Mouse (Mus musculus) bone marrow, adult 2 months (tissue): ENCODE measurements around the gene Chaf1b. TPM values are rescaled to one million over a fixed set of nuclear protein-coding genes. Genes with fewer than 3 reads are reported as not detected.
A peak's percentile ranks its signal among the peaks of the same experiment; 100 is the strongest.

Experiments used
- H3K27ac ChIP-seq: fragments of 200-500 bp; 2 replicates; pipeline ENCODE4 v1.5.1; 2012; ENCODE audit warnings: low read depth, mild to moderate bottlenecking, control low read depth, inconsistent platforms, low read length; ENCODE audit not compliant: control insufficient read depth, poor library complexity, insufficient read depth
- H3K4me1 ChIP-seq: fragments of 200-500 bp; 2 replicates; pipeline ENCODE4 v1.6.1; 2011; ENCODE audit warnings: low read length; ENCODE audit not compliant: control insufficient read depth, insufficient read depth
- H3K4me3 ChIP-seq: fragments of 200-500 bp; replicated peaks from 2 replicates; pipeline ENCODE3; 2011; ENCODE audit warnings: mild to moderate bottlenecking, low read depth, low read length, control low read depth; ENCODE audit not compliant: control insufficient read depth
- CTCF ChIP-seq: fragments of 200-500 bp; IDR thresholded peaks from 2 replicates; pipeline ENCODE4 v1.5.1; 2011; ENCODE audit warnings: low read length, control low read depth; ENCODE audit not compliant: control insufficient read depth, insufficient read depth
- POLR2A ChIP-seq: fragments of 200-500 bp; IDR thresholded peaks from 2 replicates; pipeline ENCODE4 v1.6.1; 2011; ENCODE audit warnings: low read depth, mild to moderate bottlenecking, control low read depth, low read length, borderline replicate concordance; ENCODE audit not compliant: control insufficient read depth
- WGBS: fragments of 180-500 bp; shearing (Covaris S2); methylation state at CpG from one replicate; pipeline ENCODE4 v1.1.7; 2018; 5-methylcytosine and 5-hydroxymethylcytosine counted together
- polyA plus RNA-seq: library from polyadenylated mRNA; stranded (reverse); fragments of >200 nt; gene quantifications from 2 replicates; pipeline ENCODE4 v1.2.4, GENCODE M21; 2011; ENCODE audit warnings: low replicate concordance; ENCODE audit not compliant: missing spikeins, insufficient read depth, insufficient read length

Gene Chaf1b
- 22.1 and 39.4 TPM in 2 replicates for polyA plus RNA-seq

DNA sequence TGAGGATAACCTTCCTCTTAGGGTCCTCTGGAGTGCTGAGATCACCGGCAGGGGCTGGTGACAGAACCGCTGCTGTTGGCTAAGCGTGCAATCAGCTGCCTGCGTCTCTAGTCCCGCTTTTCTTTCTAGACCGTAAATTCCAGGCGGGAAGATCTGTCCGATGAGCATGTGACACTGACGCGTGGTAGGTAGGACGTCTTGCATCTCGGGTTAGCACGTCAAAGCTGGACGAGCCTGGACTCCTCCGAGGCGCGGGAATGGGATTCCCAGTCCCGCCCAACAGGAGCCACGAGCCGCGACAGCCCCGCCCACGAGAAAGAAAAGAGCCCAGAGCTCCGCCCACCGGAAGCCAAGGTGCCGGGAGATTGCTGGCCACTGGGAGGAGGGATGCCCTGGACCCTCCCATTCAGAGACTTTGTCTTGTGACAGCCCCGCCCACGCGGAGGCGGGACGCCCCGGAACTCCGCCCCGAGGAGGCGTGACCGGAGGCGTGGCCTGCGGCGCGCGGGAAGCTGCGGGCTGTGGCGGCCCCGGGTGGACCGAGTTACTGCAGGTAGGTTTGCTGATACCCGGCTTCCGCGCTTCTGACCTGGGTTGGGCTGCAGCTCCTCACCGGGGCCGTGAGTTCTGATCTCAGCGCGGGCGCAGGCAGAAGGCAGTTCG lies at the start of gene Chaf1b:
Gene Chaf1b (plus strand): TSS at position 479 of the 663 bp plus-strand sequence.
- Histone ChIP-seq H3K27ac (no peak within 1 kb of the TSS; the same call in 1 of the 2 replicates), H3K4me3 (peak within 1 kb of the TSS; percentile 92), H3K4me1 (no peaks in the 10 kb centered on the region)
- WGBS, result under 1% methylated on average over 54 of the region's 54 CpGs
- no peak for TF ChIP-seq CTCF
- TF ChIP-seq POLR2A, result peak; percentile 43; the same call in 1 of the 2 replicates

DNA sequence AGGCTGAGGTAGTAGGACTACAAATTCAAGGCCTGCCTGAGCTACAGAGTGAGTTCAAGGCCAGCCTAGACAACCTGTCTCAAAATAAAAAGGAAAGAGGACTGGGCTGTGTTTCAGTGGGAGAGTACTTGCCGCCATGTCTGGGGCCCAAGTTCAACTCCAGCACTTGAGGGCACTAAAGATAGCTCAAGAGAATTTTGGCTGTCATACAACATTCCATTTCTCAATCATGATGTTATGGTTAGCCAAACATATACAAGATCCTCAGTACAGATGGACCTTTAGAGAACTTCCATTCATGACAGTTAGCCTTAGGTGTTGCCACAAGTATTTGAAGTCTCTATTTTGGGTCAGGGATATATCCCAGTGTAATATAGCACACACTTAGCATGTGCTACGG lies 49.6 kb upstream of the Chaf1b start:
- H3K4me1 ChIP-seq, result peaks cover 8% of the 10 kb centered on the region
- WGBS, result 63% methylated on average over 2 of the region's 2 CpGs
- H3K27ac ChIP-seq, result no peak overlapping the region
- TF ChIP-seq POLR2A, result no peak
- TF ChIP-seq CTCF, result no peak
- peak overlapping the region; percentile 2 for H3K4me3 ChIP-seq

DNA sequence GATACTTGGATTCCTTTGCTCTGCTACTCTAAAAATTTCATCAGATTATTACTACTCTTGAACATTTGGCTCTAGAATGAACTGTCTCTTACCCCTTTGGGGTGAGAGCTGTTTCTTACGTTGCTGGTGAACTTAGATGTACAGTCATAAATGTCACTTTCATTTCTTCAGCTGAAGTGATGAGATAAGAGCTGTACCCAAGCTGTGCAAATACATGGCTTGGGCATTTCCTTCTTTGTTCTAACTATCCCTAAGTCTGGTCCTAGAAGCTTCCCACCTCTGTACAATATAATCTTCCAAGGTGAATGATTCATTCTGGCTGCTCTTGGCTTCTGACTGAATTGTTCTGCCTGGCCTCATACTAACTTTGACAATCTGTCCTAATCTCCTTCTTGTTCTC lies 44.7 kb upstream of the Chaf1b start:
- WGBS, result 76% methylated on average over 1 of the region's 1 CpGs
- Histone ChIP-seq H3K27ac (no peak overlapping the region), H3K4me1 (peaks cover 4% of the 10 kb centered on the region), H3K4me3 (no peak overlapping the region)
- no peak for TF ChIP-seq CTCF
- TF ChIP-seq POLR2A, result no peak

DNA sequence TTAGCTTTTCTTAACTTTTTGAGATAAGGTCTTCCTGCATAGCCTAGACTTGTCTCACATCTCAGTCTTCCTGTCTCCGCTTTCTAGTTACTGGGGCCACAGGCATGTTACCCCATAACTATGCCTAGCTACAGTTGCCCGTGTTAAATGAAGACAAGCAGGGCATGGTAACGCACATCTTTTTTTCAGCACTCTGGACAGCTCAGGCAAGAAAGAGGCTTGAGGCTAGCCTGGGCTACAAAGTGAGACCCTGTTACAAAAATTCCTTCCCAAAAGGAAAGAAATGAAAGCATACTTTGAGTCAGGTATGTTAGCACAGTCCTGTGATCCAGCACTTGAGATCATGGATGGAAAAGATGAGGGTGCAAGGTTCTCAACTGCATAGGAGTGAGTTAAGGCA lies 33.2 kb upstream of the Chaf1b start:
- no peak overlapping the region for H3K4me3 ChIP-seq
- 94% methylated on average over 3 of the region's 3 CpGs for WGBS
- H3K4me1 ChIP-seq, result 0 out of 2 replicates have a peak, but pooled peaks cover 1% of the 10 kb centered on the region
- TF ChIP-seq CTCF, result no peak
- no peak for TF ChIP-seq POLR2A
- no peak overlapping the region for H3K27ac ChIP-seq

DNA sequence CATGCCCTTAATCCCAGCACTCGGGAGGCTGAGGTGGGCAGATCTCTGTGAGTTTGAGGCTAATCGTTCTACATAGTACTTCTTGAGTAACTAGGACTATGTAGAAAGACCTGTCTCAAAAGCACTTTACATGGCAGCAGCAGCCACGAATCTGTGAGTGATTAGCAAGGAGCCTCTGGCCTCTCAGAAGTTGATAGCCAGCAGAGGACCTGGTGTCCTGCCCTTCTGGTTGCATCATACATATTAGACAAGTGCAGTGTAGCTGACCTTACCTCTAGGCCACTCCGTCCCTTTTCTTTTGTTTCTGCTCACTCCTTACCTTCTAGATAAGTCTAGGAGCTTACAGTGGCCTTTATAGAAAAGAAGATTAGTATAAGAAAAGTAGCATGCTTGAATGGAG lies 23.7 kb upstream of the Chaf1b start:
- 88% methylated on average over 4 of the region's 4 CpGs for WGBS
- Histone ChIP-seq H3K4me3 (no peak overlapping the region), H3K27ac (no peak overlapping the region), H3K4me1 (no peaks in the 10 kb centered on the region)
- TF ChIP-seq CTCF, result no peak
- no peak for TF ChIP-seq POLR2A

DNA sequence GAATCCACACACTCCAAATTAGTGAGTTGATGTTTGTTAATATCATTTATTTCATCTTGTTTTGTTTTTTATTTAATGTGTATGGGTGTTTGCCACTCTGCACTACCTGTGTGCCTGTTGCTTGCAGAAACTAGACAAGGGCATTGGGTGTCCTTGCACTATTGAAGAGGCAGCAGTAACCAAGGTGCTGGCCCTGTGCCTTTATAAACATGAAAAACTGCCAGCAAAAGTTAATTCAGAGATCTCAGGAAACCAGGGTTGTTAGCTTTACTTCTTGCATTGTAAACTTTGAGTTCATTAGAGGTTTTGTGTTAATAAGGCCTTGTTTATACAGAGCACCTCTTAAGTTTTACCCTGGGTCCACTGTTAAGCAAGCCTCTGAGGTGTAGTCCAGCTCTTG lies 23.0 kb upstream of the Chaf1b start:
- Histone ChIP-seq H3K4me3 (no peak overlapping the region), H3K4me1 (no peaks in the 10 kb centered on the region), H3K27ac (no peak overlapping the region)
- TF ChIP-seq CTCF, result no peak
- no peak for TF ChIP-seq POLR2A

DNA sequence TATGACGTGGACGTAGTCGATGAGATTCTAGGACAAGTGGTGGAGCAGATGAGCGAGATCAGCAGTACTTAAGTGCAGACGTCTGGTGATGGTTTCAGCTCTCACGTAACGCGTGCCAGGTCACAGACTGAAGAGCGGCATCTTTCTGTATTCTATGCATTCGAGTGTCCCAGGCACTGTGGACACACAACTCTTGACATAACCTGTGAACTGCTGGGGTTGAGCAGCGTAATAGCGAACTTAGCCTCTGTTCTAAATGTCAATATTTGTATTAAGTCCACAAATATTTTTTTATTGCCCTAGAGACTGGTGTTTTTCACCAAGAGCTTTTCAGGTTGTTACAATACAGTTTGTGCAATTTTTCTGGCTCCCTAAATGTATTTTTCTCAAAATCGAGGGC lies 8.9 kb upstream of the Chaf1b start:
- 92% methylated on average over 13 of the region's 13 CpGs for WGBS
- Histone ChIP-seq H3K27ac (no peak overlapping the region), H3K4me1 (no peaks in the 10 kb centered on the region; the same call in 1 of the 2 replicates), H3K4me3 (no peak overlapping the region)
- TF ChIP-seq POLR2A (no peak), CTCF (no peak)

DNA sequence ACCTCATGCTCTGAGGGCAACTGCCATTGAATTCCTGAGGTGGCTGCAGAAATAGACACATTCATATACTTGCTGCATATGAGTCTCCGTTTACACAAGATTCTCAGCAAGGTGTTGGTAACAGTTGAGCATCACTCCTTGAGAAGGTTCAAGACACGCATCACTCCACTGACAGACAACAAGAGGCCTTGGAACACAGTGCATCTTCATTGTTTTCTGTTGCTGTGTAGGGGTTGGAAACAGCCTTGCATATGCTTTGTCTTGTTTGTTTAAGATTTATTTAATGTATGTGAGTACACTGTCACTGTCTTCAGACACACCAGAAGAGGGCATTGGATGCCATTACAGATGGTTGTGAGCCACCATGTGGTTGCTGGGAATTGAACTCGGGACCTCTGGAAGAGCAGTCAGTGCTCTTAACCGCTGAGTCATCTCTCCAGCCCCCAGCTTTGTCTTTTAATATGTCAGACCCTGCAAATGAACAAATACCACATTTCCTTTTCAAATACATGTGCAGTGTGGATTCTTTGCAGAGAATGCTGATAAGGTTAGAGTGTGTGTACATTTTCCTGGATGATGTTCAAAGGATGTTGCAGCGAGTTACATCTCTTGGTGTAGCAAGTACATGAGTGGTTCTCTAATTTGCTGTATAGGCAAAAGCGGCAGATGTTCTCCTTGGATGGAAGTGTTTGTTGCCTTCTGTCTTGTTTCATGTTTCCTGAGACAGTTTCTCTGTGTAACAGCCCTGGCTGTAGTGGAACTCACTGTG lies 5.9 kb upstream of the Chaf1b start:
- no peak overlapping the region for H3K27ac ChIP-seq
- no peak overlapping the region for H3K4me3 ChIP-seq
- H3K4me1 ChIP-seq, result no peaks in the 10 kb centered on the region; the same call in 1 of the 2 replicates
- WGBS, result 76% methylated on average over 6 of the region's 6 CpGs
- TF ChIP-seq CTCF (no peak), POLR2A (no peak)
